Mouse (Mus musculus) regulatory T cell (primary cell): Measurements from ENCODE around the gene Fam118a.

ENCODE experiments used
- in situ Hi-C: fragments of 300-600 bp; cut with MboI, MseI; formaldehyde crosslinking; loops from one replicate; pipeline ENCODE4 v1.15.1; 2025; ENCODE audit warnings: high pct_unique_total_duplicates

Gene Fam118a

GRCm38 (mm10) chr15:85055186-85055585, 26.4 kb downstream of the Fam118a start:
- in situ Hi-C loops = no loop called here

GRCm38 (mm10) chr15:85063421-85063820, 34.7 kb downstream of the Fam118a start:
- in situ Hi-C loops = no loop called here

- in situ Hi-C loops = loop anchor here (5.0 kb wide), 1 partner anchor 73 kb away; no protein-coding TSS in a partner anchor
Observed at GRCm38 (mm10) chr15:85070561-85070960, 41.8 kb downstream of the Fam118a start.

GRCm38 (mm10) chr15:85072651-85073050, 43.9 kb downstream of the Fam118a start:
- in situ Hi-C loops = loop anchor here (5.0 kb wide), 1 partner anchor 75 kb away; no protein-coding TSS in a partner anchor

- in situ Hi-C loops = no loop called here
Observed at GRCm38 (mm10) chr15:85085641-85086040, 56.9 kb downstream of the Fam118a start.
